Comparison of ENCODE assay signal across 9 mouse cellular contexts in genomic region chr11:19983298-19983697, GRCm38 (mm10). TPM values are rescaled to one million over a fixed set of nuclear protein-coding genes. Genes with fewer than 3 reads are reported as not detected.
DNase-seq lines count a peak whose midpoint lies in the region; ATAC-seq lines count a peak whose summit lies in the region.
"Had no signal": no experiment of that assay in that cellular context is flagged by ENCODE, and none has a peak within 500 bp of the region (broad histone marks: within the 10 kb centered on the region; RNA-seq: fewer than 3 reads in every experiment).

No protein-coding gene starts in this region.

- no peak overlapping the region for H3K9ac ChIP-seq in forebrain, embryonic 12.5 days
- H3K9ac ChIP-seq in forebrain, embryonic 13.5 days = no peak overlapping the region
- H3K9ac ChIP-seq in hindbrain, embryonic 13.5 days = no peak overlapping the region
- H3K9ac ChIP-seq in hindbrain, embryonic 11.5 days (ENCODE audit: low read depth, low read length) = no peak overlapping the region
- no peak overlapping the region for H3K9ac ChIP-seq in midbrain, embryonic 14.5 days (replicated peaks; ENCODE audit: low read length)

- DNase-seq in hindbrain, embryonic 11.5 days (ENCODE audit: low spot score) = no peak
- no peak for DNase-seq in midbrain, embryonic 10.5 days (ENCODE audit: low spot score)
- no peak for DNase-seq in midbrain, embryonic 14.5 days
- DNase-seq in telencephalon, adult 2 months (ENCODE audit: low read depth, low spot score) = peak; percentile 77
- DNase-seq in ovary, postnatal 10 days (ENCODE audit: low spot score) = no peak

- no peak overlapping the region for H3K4me2 ChIP-seq in forebrain, embryonic 12.5 days
- no peak overlapping the region for H3K4me2 ChIP-seq in forebrain, embryonic 13.5 days
- H3K4me2 ChIP-seq in hindbrain, embryonic 13.5 days = no peak overlapping the region
- no peak overlapping the region for H3K4me2 ChIP-seq in hindbrain, embryonic 11.5 days (replicated peaks; ENCODE audit: low read depth, low read length)
- no peak overlapping the region for H3K4me2 ChIP-seq in midbrain, embryonic 14.5 days (ENCODE audit: low read length)

- WGBS in forebrain, embryonic 12.5 days = 45% methylated on average over 4 of the region's 4 CpGs
- WGBS in forebrain, embryonic 13.5 days = 43% methylated on average over 4 of the region's 4 CpGs
- 29% methylated on average over 4 of the region's 4 CpGs for WGBS in hindbrain, embryonic 13.5 days
- WGBS in hindbrain, embryonic 11.5 days = 29% methylated on average over 4 of the region's 4 CpGs
- WGBS in midbrain, embryonic 10.5 days = 47% methylated on average over 4 of the region's 4 CpGs
- 46% methylated on average over 4 of the region's 4 CpGs for WGBS in midbrain, embryonic 14.5 days

- no peak for ATAC-seq in forebrain, embryonic 12.5 days (ENCODE audit: low FRiP score)
- ATAC-seq in forebrain, embryonic 13.5 days = no peak
- ATAC-seq in hindbrain, embryonic 13.5 days (ENCODE audit: low FRiP score) = 0 out of 2 replicates have a peak, but pooled peaks have one; percentile 46
- ATAC-seq in hindbrain, embryonic 11.5 days (ENCODE audit: low FRiP score) = no peak
- no peak for ATAC-seq in midbrain, embryonic 14.5 days (ENCODE audit: low FRiP score, low TSS enrichment)

- H3K4me3 ChIP-seq in forebrain, embryonic 12.5 days (replicated peaks) = no peak overlapping the region
- H3K4me3 ChIP-seq in forebrain, embryonic 13.5 days = no peak overlapping the region
- no peak overlapping the region for H3K4me3 ChIP-seq in hindbrain, embryonic 13.5 days
- no peak overlapping the region for H3K4me3 ChIP-seq in hindbrain, embryonic 11.5 days (ENCODE audit: low read depth, low read length)
- no peak overlapping the region for H3K4me3 ChIP-seq in midbrain, embryonic 10.5 days
- no peak overlapping the region for H3K4me3 ChIP-seq in midbrain, embryonic 14.5 days (replicated peaks; ENCODE audit: low read depth, low read length)

- H3K4me1 ChIP-seq in forebrain, embryonic 12.5 days = peaks cover 29% of the 10 kb centered on the region
- H3K4me1 ChIP-seq in forebrain, embryonic 13.5 days = peaks cover 31% of the 10 kb centered on the region
- H3K4me1 ChIP-seq in hindbrain, embryonic 13.5 days (replicated peaks) = peaks cover 34% of the 10 kb centered on the region
- H3K4me1 ChIP-seq in hindbrain, embryonic 11.5 days (replicated peaks; ENCODE audit: control insufficient read depth, insufficient read depth, low read length) = peaks cover 4% of the 10 kb centered on the region
- H3K4me1 ChIP-seq in midbrain, embryonic 10.5 days = peaks cover 60% of the 10 kb centered on the region
- peaks cover 7% of the 10 kb centered on the region; the same call in 1 of the 2 replicates for H3K4me1 ChIP-seq in midbrain, embryonic 14.5 days (ENCODE audit: control insufficient read depth, insufficient read depth, low read length)

- H3K27me3 ChIP-seq in forebrain, embryonic 12.5 days = no peaks in the 10 kb centered on the region
- H3K27me3 ChIP-seq in forebrain, embryonic 13.5 days = no peaks in the 10 kb centered on the region
- no peaks in the 10 kb centered on the region for H3K27me3 ChIP-seq in hindbrain, embryonic 13.5 days
- no peaks in the 10 kb centered on the region for H3K27me3 ChIP-seq in hindbrain, embryonic 11.5 days (ENCODE audit: control insufficient read depth, insufficient read depth, low read length)
- no peaks in the 10 kb centered on the region for H3K27me3 ChIP-seq in midbrain, embryonic 10.5 days (ENCODE audit: low read depth, poor library complexity, severe bottlenecking)
- H3K27me3 ChIP-seq in midbrain, embryonic 14.5 days (ENCODE audit: control insufficient read depth, insufficient read depth, low read length) = no peaks in the 10 kb centered on the region

- H3K36me3 ChIP-seq in forebrain, embryonic 12.5 days (replicated peaks) = no peaks in the 10 kb centered on the region
- H3K36me3 ChIP-seq in forebrain, embryonic 13.5 days (ENCODE audit: poor library complexity, severe bottlenecking) = no peaks in the 10 kb centered on the region
- H3K36me3 ChIP-seq in hindbrain, embryonic 13.5 days = no peaks in the 10 kb centered on the region
- H3K36me3 ChIP-seq in hindbrain, embryonic 11.5 days (ENCODE audit: control insufficient read depth, insufficient read depth, low read length) = no peaks in the 10 kb centered on the region
- H3K36me3 ChIP-seq in midbrain, embryonic 10.5 days = 0 out of 2 replicates have a peak, but pooled peaks cover 9% of the 10 kb centered on the region
- no peaks in the 10 kb centered on the region for H3K36me3 ChIP-seq in midbrain, embryonic 14.5 days (ENCODE audit: control insufficient read depth, insufficient read depth, low read length)

- H3K9me3 ChIP-seq in forebrain, embryonic 12.5 days = no peaks in the 10 kb centered on the region
- no peaks in the 10 kb centered on the region for H3K9me3 ChIP-seq in forebrain, embryonic 13.5 days (replicated peaks)
- no peaks in the 10 kb centered on the region for H3K9me3 ChIP-seq in hindbrain, embryonic 13.5 days
- H3K9me3 ChIP-seq in hindbrain, embryonic 11.5 days (ENCODE audit: control insufficient read depth, low read length) = no peaks in the 10 kb centered on the region
- H3K9me3 ChIP-seq in midbrain, embryonic 10.5 days (replicated peaks) = no peaks in the 10 kb centered on the region
- no peaks in the 10 kb centered on the region for H3K9me3 ChIP-seq in midbrain, embryonic 14.5 days (ENCODE audit: control insufficient read depth, low read length)

- peak overlapping the region; percentile 47; the same call in 1 of the 2 replicates for H3K27ac ChIP-seq in forebrain, embryonic 12.5 days
- no peak overlapping the region for H3K27ac ChIP-seq in forebrain, embryonic 13.5 days
- H3K27ac ChIP-seq in hindbrain, embryonic 13.5 days = peak overlapping the region; percentile 30; the same call in 1 of the 2 replicates
- H3K27ac ChIP-seq in hindbrain, embryonic 11.5 days (ENCODE audit: low read depth, low read length) = no peak overlapping the region
- peak overlapping the region; percentile 39; the same call in 1 of the 2 replicates for H3K27ac ChIP-seq in midbrain, embryonic 10.5 days (replicated peaks)
- H3K27ac ChIP-seq in midbrain, embryonic 14.5 days (replicated peaks; ENCODE audit: low read depth, low read length) = no peak overlapping the region
- H3K27ac ChIP-seq: macrophage had no signal

RNA-seq across cellular contexts. Expression of gene Spred2, which starts 59.1 kb away (rescaled TPM):
- polyA plus RNA-seq in forebrain, embryonic 12.5 days (2016; fragmentation: Nextera tagmentation; extraction: Ambion mirVana) = 8.1 and 8.4 TPM in 2 replicates
- 6.9 and 7.6 TPM in 2 replicates for polyA plus RNA-seq in forebrain, embryonic 13.5 days (2015; fragmentation: Nextera tagmentation; extraction: Ambion mirVana)
- 6.0 and 6.1 TPM in 2 replicates for polyA plus RNA-seq in hindbrain, embryonic 13.5 days (2015; fragmentation: Nextera tagmentation; extraction: Ambion mirVana)
- 6.2 and 6.7 TPM in 2 replicates for polyA plus RNA-seq in hindbrain, embryonic 11.5 days (2014; fragmentation: Nextera tagmentation; extraction: Ambion mirVana)
- 5.9 and 6.8 TPM in 2 replicates for polyA plus RNA-seq in midbrain, embryonic 10.5 days (2016; fragmentation: Nextera tagmentation; extraction: Ambion mirVana)
- polyA plus RNA-seq in midbrain, embryonic 14.5 days (2014; fragmentation: Nextera tagmentation; extraction: Ambion mirVana) = 5.5 and 6.2 TPM in 2 replicates

Comparison
In these comparisons a context has a peak if more than half of its experiments do, and no peak if none do; other contexts are left out.
1. H3K27ac ChIP-seq: peak in forebrain, embryonic 12.5 days (single experiment), hindbrain, embryonic 13.5 days (single experiment) and midbrain, embryonic 10.5 days (single experiment); none in forebrain, embryonic 13.5 days (single experiment), hindbrain, embryonic 11.5 days (single experiment) and midbrain, embryonic 14.5 days (single experiment).